ENCODE assay signal across 10 mouse cellular contexts in the genomic region with DNA sequence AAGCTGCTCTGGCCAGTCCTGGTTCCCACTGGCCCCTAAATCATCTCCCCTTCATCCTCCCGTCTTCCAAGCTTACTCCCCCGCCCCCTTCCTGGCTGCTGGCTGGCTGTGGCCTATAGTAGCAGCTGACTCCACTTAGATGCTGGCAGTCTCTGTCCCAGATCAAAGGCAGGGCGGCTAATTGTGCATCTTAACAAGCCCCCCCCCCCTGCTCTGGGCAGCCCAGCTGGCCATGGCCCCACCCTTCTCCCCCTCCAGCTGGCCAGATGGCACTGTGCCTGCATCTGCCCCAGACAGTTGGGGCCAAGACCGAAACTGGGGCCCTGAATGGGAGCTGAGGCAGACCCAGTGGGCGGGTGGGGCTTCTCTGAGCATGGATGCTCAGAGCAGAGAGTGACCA. TPM values are rescaled to one million over a fixed set of nuclear protein-coding genes. Genes with fewer than 3 reads are reported as not detected.
DNase-seq lines count a peak whose midpoint lies in the region; ATAC-seq lines count a peak whose summit lies in the region.
"Had no signal": no experiment of that assay in that cellular context is flagged by ENCODE, and none has a peak within 500 bp of the region (broad histone marks: within the 10 kb centered on the region; RNA-seq: fewer than 3 reads in every experiment).

No protein-coding gene starts in this region.

- 8% methylated on average over 5 of the region's 5 CpGs for WGBS in hindbrain, embryonic 10.5 days
- WGBS in midbrain, embryonic 14.5 days = 4% methylated on average over 5 of the region's 5 CpGs

- H3K4me3 ChIP-seq in hindbrain, embryonic 10.5 days = 0 out of 2 replicates have a peak overlapping the region, but pooled peaks have one; percentile 9
- H3K4me3 ChIP-seq in midbrain, embryonic 14.5 days (replicated peaks; ENCODE audit: low read depth, low read length) = no peak overlapping the region
- H3K4me3 ChIP-seq: liver, embryonic 13.5 days had no signal

- no peak overlapping the region for H3K4me2 ChIP-seq in midbrain, embryonic 14.5 days (ENCODE audit: low read length)
- H3K4me2 ChIP-seq: liver, embryonic 13.5 days had no signal

- DNase-seq in gastrocnemius, postnatal 14 days = peak; percentile 17
- DNase-seq in gastrocnemius, adult 8-10 months (ENCODE audit: low spot score in 2 of 2) = no peak
- peak; percentile 84 for DNase-seq in Muller cell, postnatal 12 days (ENCODE audit: inconsistent ontology term)
- peak; percentile 72 for DNase-seq in hindbrain, embryonic 10.5 days (ENCODE audit: low spot score)
- DNase-seq in midbrain, embryonic 14.5 days = peak; percentile 80
- DNase-seq in ovary, postnatal 36 days (ENCODE audit: low spot score) = no peak
- no peak for DNase-seq in cerebellum, adult 9-10 months
- DNase-seq in adrenal gland, postnatal 25 days = no peak
- DNase-seq: heart, adult 18-20 months; liver, embryonic 13.5 days had no signal

- H3K9me3 ChIP-seq in hindbrain, embryonic 10.5 days = no peaks in the 10 kb centered on the region
- no peaks in the 10 kb centered on the region for H3K9me3 ChIP-seq in midbrain, embryonic 14.5 days (ENCODE audit: control insufficient read depth, low read length)
- H3K9me3 ChIP-seq: liver, embryonic 13.5 days had no signal

- 0 out of 2 replicates have a peak overlapping the region, but pooled peaks have one; percentile 30 for H3K27ac ChIP-seq in hindbrain, embryonic 10.5 days
- no peak overlapping the region for H3K27ac ChIP-seq in midbrain, embryonic 14.5 days (replicated peaks; ENCODE audit: low read depth, low read length)
- H3K27ac ChIP-seq: liver, embryonic 13.5 days had no signal

- H3K27me3 ChIP-seq in hindbrain, embryonic 10.5 days (ENCODE audit: insufficient read depth, poor library complexity, severe bottlenecking) = peaks cover 100% of the 10 kb centered on the region
- peaks cover 69% of the 10 kb centered on the region for H3K27me3 ChIP-seq in midbrain, embryonic 14.5 days (ENCODE audit: control insufficient read depth, insufficient read depth, low read length)

- H3K4me1 ChIP-seq in hindbrain, embryonic 10.5 days (replicated peaks) = peaks cover 72% of the 10 kb centered on the region
- H3K4me1 ChIP-seq in midbrain, embryonic 14.5 days (ENCODE audit: control insufficient read depth, insufficient read depth, low read length) = peaks cover 34% of the 10 kb centered on the region
- H3K4me1 ChIP-seq: liver, embryonic 13.5 days had no signal

- intact Hi-C loops in gastrocnemius, postnatal 14 days (cut with DNase I; ENCODE audit: low total_unique reads) = no loop called here

- H3K9ac ChIP-seq in midbrain, embryonic 14.5 days (replicated peaks; ENCODE audit: low read length) = no peak overlapping the region
- H3K9ac ChIP-seq: liver, embryonic 13.5 days had no signal

- H3K36me3 ChIP-seq in hindbrain, embryonic 10.5 days = no peaks in the 10 kb centered on the region
- H3K36me3 ChIP-seq in midbrain, embryonic 14.5 days (ENCODE audit: control insufficient read depth, insufficient read depth, low read length) = no peaks in the 10 kb centered on the region
- H3K36me3 ChIP-seq: liver, embryonic 13.5 days had no signal

- peak; percentile 73 for ATAC-seq in midbrain, embryonic 14.5 days (ENCODE audit: low FRiP score, low TSS enrichment)

RNA-seq across cellular contexts. Expression of a gene that starts 6.1 kb away (rescaled TPM):
- under 1 TPM in 1 of 2 experiments, not detected in 1; 0.10 TPM for total RNA-seq in gastrocnemius, postnatal 14 days (2021)
- under 1 TPM in 1 of 4 experiments, not detected in 3; 0.16 TPM for total RNA-seq in gastrocnemius, adult 8-10 months (2022)
- 0.87 and 1.6 TPM in 2 replicates for polyA plus RNA-seq in hindbrain, embryonic 10.5 days (2016; fragmentation: Nextera tagmentation; extraction: Ambion mirVana)
- polyA plus RNA-seq in midbrain, embryonic 14.5 days (2014; fragmentation: Nextera tagmentation; extraction: Ambion mirVana) = 0.11 and 0.36 TPM in 2 replicates
- 0.27 TPM in 1 of 2 replicates, not detected in the other for total RNA-seq in adrenal gland, postnatal 25 days (2021)
- total RNA-seq: heart, adult 18-20 months had no signal
- polyA plus RNA-seq: liver, embryonic 13.5 days had no signal

RNA-seq across cellular contexts. Expression of a gene that starts 25.8 kb away (rescaled TPM):
- 1 to 10 TPM in 1 of 2 experiments, under 1 TPM in 1; 0.49 to 1.7 TPM for total RNA-seq in gastrocnemius, postnatal 14 days (2021)
- total RNA-seq in gastrocnemius, adult 8-10 months (2022) = under 1 TPM in 3 of 4 experiments, not detected in 1; 0.27 to 0.72 (median 0.48) TPM
- 15.5 and 18.2 TPM in 2 replicates for polyA plus RNA-seq in hindbrain, embryonic 10.5 days (2016; fragmentation: Nextera tagmentation; extraction: Ambion mirVana)
- 2.7 TPM in 1 of 2 replicates, not detected in the other for polyA plus RNA-seq in midbrain, embryonic 14.5 days (2014; fragmentation: Nextera tagmentation; extraction: Ambion mirVana)
- total RNA-seq in adrenal gland, postnatal 25 days (2021) = 1.8 and 2.5 TPM in 2 replicates

RNA-seq across cellular contexts. Expression of a gene that starts 48.4 kb away (rescaled TPM):
- 100 to 1,000 TPM in 1 of 2 experiments, 10 to 100 TPM in 1; 76.2 to 109 TPM for total RNA-seq in gastrocnemius, postnatal 14 days (2021)
- total RNA-seq in gastrocnemius, adult 8-10 months (2022) = 100 to 1,000 TPM in 3 of 4 experiments, 10 to 100 TPM in 1; 76.0 to 167 (median 125) TPM
- polyA plus RNA-seq in hindbrain, embryonic 10.5 days (2016; fragmentation: Nextera tagmentation; extraction: Ambion mirVana) = 0.12 TPM in 1 of 2 replicates, not detected in the other
- not detected in 2 replicates for polyA plus RNA-seq in midbrain, embryonic 14.5 days (2014; fragmentation: Nextera tagmentation; extraction: Ambion mirVana)
- not detected in 2 replicates for total RNA-seq in adrenal gland, postnatal 25 days (2021)

RNA-seq across cellular contexts. Expression of a gene that starts 57.3 kb away (rescaled TPM):
- under 1 TPM in 1 of 2 experiments, not detected in 1; 0.06 TPM for total RNA-seq in gastrocnemius, postnatal 14 days (2021)
- not detected for total RNA-seq in gastrocnemius, adult 8-10 months (2022)
- polyA plus RNA-seq in hindbrain, embryonic 10.5 days (2016; fragmentation: Nextera tagmentation; extraction: Ambion mirVana) = 0.96 and 2.6 TPM in 2 replicates
- 16.5 and 29.9 TPM in 2 replicates for polyA plus RNA-seq in midbrain, embryonic 14.5 days (2014; fragmentation: Nextera tagmentation; extraction: Ambion mirVana)
- 4.3 and 5.1 TPM in 2 replicates for total RNA-seq in adrenal gland, postnatal 25 days (2021)
- total RNA-seq: heart, adult 18-20 months had no signal
- polyA plus RNA-seq: liver, embryonic 13.5 days had no signal

Comparison
In these comparisons a context has a peak if more than half of its experiments do, and no peak if none do; other contexts are left out.
1. DNase-seq: peak in gastrocnemius, postnatal 14 days (single experiment), Muller cell, postnatal 12 days (single experiment), hindbrain, embryonic 10.5 days (single experiment) and midbrain, embryonic 14.5 days (single experiment); none in gastrocnemius, adult 8-10 months (0 of 2), ovary, postnatal 36 days (single experiment), cerebellum, adult 9-10 months (single experiment) and adrenal gland, postnatal 25 days (single experiment).
2. RNA of a gene that starts 48.4 kb away (total RNA-seq): 76.0 to 167 TPM in gastrocnemius, adult 8-10 months and 76.2 to 109 TPM in gastrocnemius, postnatal 14 days; not detected in adrenal gland, postnatal 25 days; every median in the first group is over 10 times any median in the second.